Mouse (Mus musculus) C2C12 (cell line): Measurements from ENCODE around the gene Olfr1034.

Experiments used
- CEBPB ChIP-seq: IDR thresholded peaks from one replicate; pipeline ENCODE4 v1.6.1; 2011; ENCODE audit warnings: low read depth, mild to moderate bottlenecking, control low read depth, moderate library complexity
- CTCF ChIP-seq: IDR thresholded peaks from one replicate; pipeline ENCODE4 v1.5.1; 2011; ENCODE audit not compliant: control insufficient read depth, insufficient read depth, insufficient read length
- MYOD1 ChIP-seq: IDR thresholded peaks from one replicate; pipeline ENCODE4 v1.6.1; 2011; ENCODE audit warnings: low read depth; ENCODE audit not compliant: control insufficient read depth, insufficient read length
- MYOG ChIP-seq: IDR thresholded peaks from one replicate; pipeline ENCODE4 v1.6.1; 2011; ENCODE audit not compliant: control insufficient read depth, insufficient read length; ENCODE audit errors: extremely low read depth
- USF1 ChIP-seq: IDR thresholded peaks from one replicate; pipeline ENCODE4 v1.6.1; 2011; ENCODE audit warnings: low read depth, mild to moderate bottlenecking, control low read depth, moderate library complexity

DNA sequence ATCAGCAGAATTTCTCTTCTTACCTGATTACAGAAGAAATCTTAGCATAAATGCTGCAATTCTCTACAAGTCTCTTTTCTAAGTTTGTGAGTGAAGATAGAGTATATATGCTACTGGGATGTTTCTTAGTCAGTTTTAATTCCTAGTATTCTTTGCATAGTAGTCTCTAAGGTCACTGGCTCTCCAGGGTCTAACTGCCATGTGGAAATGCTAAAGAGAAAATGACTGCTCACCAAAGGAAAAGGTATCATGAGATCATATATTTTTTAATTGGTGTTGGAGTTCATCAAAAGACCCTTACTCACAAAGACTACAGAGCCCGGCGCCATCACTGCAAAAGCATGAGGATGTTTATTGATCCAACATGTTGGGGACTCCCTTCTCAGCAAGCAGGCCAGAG is 41.6 kb downstream of the Olfr1034 start, which contains the start of gene Olfr1037:
- TF ChIP-seq CTCF, result no peak
- TF ChIP-seq MYOD1, result no peak
- TF ChIP-seq CEBPB, result no peak
- TF ChIP-seq USF1, result no peak
- TF ChIP-seq MYOG, result no peak
